Mouse (Mus musculus) limb, embryonic 13.5 days (tissue): ENCODE results near the gene Notum. TPM values are rescaled to one million over a fixed set of nuclear protein-coding genes. Genes with fewer than 3 reads are reported as not detected.
A peak's percentile ranks its signal among the peaks of the same experiment; 100 is the strongest.

Experiments used
- ATAC-seq: fragments of 200-750 bp; cut with Nextera tagmentation; 2 replicates; pipeline ENCODE4 v1.8.0; 2017; ENCODE audit warnings: low read depth, moderate number of reproducible peaks, moderate TSS enrichment; ENCODE audit not compliant: low FRiP score
- H3K27ac ChIP-seq: fragments of 300-500 bp; sonication (generic); 2 replicates; pipeline ENCODE4 v1.5.1; 2015; ENCODE audit warnings: inconsistent platforms, mild to moderate bottlenecking, moderate library complexity
- H3K27me3 ChIP-seq: fragments of 300-500 bp; sonication (generic); 2 replicates; pipeline ENCODE4 v1.6.1; 2015; ENCODE audit warnings: mild to moderate bottlenecking, inconsistent platforms
- H3K36me3 ChIP-seq: fragments of 300-500 bp; sonication (generic); 2 replicates; pipeline ENCODE4 v1.6.1; 2015; ENCODE audit warnings: inconsistent platforms, mild to moderate bottlenecking, moderate library complexity
- H3K4me1 ChIP-seq: fragments of 300-500 bp; sonication (generic); 2 replicates; pipeline ENCODE4 v1.6.1; 2015; ENCODE audit warnings: inconsistent platforms
- H3K4me2 ChIP-seq: fragments of 300-500 bp; sonication (generic); replicated peaks from 2 replicates; pipeline ENCODE4 v1.6.1; 2015; ENCODE audit warnings: inconsistent platforms, mild to moderate bottlenecking, moderate library complexity
- H3K4me3 ChIP-seq: fragments of 300-500 bp; sonication (generic); 2 replicates; pipeline ENCODE4 v1.5.1; 2015; ENCODE audit warnings: moderate library complexity, mild to moderate bottlenecking, inconsistent platforms
- H3K9ac ChIP-seq: fragments of 300-500 bp; sonication (generic); 2 replicates; pipeline ENCODE4 v1.6.1; 2015; ENCODE audit warnings: mild to moderate bottlenecking, inconsistent platforms
- H3K9me3 ChIP-seq: fragments of 300-500 bp; sonication (generic); 2 replicates; pipeline ENCODE4 v1.6.1; 2016; ENCODE audit warnings: inconsistent platforms
- WGBS: fragments of 180-500 bp; shearing (Covaris S2); methylation state at CpG from one replicate; pipeline ENCODE4 v1.1.7; 2015; 5-methylcytosine and 5-hydroxymethylcytosine counted together
- polyA plus RNA-seq: library from polyadenylated mRNA; unstranded; fragments of >200 nt; fragmentation: Nextera tagmentation; extraction: Ambion mirVana; gene quantifications from 2 replicates; pipeline ENCODE4 v1.2.1, GENCODE M21; 2015

Gene Notum
- polyA plus RNA-seq, 1 experiment from 2014 or later: 6.5 TPM

DNA sequence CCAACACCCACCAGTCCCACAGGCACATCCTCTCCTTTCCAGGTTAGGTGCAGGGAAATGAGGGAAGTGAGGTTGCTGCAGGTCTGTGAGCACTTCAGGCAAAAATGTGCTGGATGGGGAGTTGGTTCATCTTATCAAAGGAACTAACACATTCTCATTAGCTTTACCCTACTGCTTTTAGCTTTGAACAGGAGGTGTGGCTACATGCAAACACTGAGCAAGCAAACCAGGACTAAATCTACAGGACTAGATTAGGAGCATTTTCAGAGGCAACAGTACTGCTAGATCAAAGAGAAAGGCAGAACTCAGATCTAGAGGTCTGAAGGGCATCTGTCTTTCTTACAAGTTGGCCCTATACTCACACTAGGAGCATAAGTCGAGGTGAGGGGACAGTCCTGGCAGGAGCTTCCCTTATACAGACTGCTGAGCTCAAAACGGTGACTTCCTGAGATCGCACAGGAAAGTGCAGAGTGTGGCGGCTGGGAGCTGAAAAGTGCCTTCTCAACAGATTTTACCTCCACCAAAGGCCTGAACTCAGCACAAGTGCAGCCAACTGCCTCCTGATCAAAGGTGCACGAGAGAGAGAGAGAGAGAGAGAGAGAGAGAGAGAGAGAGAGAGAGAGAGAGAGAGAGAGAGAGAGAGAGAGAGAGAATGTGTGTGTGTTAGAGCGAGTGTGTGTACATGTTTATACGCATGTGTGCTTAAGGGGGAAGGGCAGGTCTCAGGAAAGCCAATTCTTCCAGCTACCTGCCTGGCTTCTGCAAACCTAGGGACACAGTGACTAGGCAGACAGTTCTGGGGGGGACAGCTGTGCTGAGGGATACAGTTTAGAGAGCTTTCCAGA is 29.9 kb downstream of the Notum start:
- Histone ChIP-seq H3K4me2 (peak overlapping the region; percentile 85), H3K9me3 (no peaks in the 10 kb centered on the region), H3K27me3 (no peaks in the 10 kb centered on the region), H3K4me3 (peak overlapping the region; percentile 96), H3K9ac (peak overlapping the region; percentile 94; the same call in 1 of the 2 replicates), H3K4me1 (peaks cover 33% of the 10 kb centered on the region), H3K27ac (peak overlapping the region; percentile 18; the same call in 1 of the 2 replicates), H3K36me3 (peaks cover 30% of the 10 kb centered on the region)
- WGBS: 39% methylated on average over 7 of the region's 7 CpGs
- no peak for ATAC-seq

DNA sequence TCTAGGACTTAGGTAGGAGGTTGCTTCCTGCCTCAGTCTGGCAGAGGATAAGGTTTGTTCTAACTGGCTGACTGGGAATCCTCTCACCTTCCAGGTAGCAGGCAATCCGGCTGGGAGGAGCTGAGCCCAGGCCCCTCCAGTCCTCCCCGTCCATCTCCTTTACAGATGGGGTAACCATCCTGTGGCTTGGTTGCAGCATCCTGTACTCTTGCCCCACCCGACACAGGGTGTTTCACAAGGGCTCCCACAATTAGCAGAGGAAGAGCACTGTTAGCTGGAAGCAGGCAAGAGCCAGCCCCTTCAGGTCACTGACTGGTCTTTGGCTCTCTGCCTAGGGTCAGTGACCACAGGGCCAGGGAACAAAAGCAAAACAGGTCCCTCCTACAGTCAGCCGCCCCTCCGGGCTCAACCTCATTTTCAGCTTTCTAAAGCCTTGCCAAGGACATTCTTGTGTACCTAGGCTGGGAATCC is 30.5 kb downstream of the Notum start:
- Histone ChIP-seq H3K36me3 (peaks cover 30% of the 10 kb centered on the region), H3K27ac (peak overlapping the region; percentile 18; the same call in 1 of the 2 replicates), H3K9me3 (no peaks in the 10 kb centered on the region), H3K9ac (peak overlapping the region; percentile 55), H3K4me1 (peaks cover 37% of the 10 kb centered on the region), H3K27me3 (no peaks in the 10 kb centered on the region), H3K4me3 (no peak overlapping the region), H3K4me2 (peak overlapping the region; percentile 25)
- ATAC-seq: no peak
- 71% methylated on average over 5 of the region's 5 CpGs for WGBS

DNA sequence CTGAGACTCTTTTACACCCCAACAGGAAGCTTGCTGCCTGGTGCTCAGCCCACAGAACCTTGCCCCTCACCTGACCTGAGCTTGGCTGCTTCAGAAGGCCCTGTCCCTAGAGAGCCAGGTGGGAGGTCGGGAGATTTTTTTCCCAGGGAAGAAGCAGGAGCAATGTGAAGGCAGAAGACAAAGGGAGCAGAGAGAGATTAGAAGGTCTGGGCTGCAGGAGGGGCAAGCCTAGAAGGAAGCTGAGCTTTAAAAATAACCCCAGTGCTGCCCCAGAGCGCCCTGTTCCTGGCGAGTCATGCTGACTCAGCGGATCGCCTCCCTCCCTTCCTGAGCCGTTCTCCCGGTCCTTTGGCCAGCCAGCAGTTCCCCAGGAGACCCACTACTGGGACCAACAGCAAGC is 31.1 kb downstream of the Notum start:
- Histone ChIP-seq H3K9me3 (no peaks in the 10 kb centered on the region), H3K36me3 (peaks cover 30% of the 10 kb centered on the region), H3K4me2 (peak overlapping the region; percentile 25), H3K27me3 (no peaks in the 10 kb centered on the region), H3K9ac (peak overlapping the region; percentile 55), H3K4me3 (no peak overlapping the region), H3K27ac (no peak overlapping the region), H3K4me1 (peaks cover 42% of the 10 kb centered on the region)
- WGBS: 53% methylated on average over 7 of the region's 7 CpGs
- no peak for ATAC-seq

DNA sequence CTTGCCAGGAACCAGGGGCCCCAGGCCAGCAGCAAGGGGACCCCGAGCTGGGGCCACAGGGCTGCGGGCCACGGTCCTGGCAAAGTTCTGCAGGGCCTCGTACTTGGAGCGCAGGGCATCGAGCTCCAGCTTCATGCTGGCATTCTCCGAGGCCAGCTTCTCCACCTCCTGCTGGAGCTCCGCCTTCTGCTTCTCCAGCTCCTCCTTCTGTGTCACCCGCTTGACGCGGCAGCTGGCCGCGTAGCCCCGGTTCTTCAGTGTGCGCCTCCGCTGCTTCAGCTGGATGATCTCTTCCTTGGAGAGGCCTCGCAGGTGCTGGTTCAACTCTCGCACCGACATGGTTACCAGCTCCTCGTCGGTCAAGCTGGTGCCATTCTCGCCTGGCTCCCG is 31.6 kb downstream of the Notum start:
- WGBS: 81% methylated on average over 23 of the region's 23 CpGs
- Histone ChIP-seq H3K4me3 (no peak overlapping the region), H3K27ac (no peak overlapping the region), H3K36me3 (peaks cover 30% of the 10 kb centered on the region), H3K4me2 (peak overlapping the region; percentile 11; the same call in 1 of the 2 replicates), H3K27me3 (no peaks in the 10 kb centered on the region), H3K9ac (0 out of 2 replicates have a peak overlapping the region, but pooled peaks have one; percentile 19), H3K9me3 (no peaks in the 10 kb centered on the region), H3K4me1 (peaks cover 43% of the 10 kb centered on the region)
- no peak for ATAC-seq

DNA sequence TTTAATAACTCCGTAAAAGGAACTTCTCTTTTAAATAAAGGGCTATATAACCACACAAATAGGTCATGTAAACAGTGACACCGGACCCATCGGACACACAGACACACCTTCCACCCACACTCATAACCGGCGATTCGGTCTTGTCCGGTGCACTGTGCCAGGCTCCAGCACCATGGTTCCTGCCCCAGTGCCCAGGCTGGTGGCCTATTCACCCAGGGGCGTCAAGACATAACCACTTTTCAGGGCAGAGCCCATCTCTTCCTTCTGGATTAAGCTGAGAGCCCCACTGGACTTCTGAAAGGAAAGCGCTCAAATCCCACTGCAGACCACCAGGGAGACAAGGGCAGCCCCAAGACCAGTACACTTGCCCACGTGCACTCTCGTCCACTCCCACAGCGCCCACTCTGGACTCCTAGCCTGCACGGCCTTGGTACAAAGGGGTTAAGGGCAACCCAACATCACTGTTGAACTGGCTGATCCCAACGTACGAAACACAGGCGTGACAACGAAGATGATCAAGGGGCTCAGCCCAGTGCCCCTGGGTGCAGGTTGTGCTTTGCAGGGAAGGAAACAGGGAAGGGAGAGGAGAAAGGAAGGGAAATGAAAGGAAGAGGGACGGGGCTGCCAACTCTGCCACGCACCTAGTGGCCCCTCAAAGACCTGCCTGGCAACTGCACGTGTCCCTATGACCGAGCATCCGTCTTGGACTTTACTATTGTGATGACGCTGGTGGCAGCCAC is 32.2 kb downstream of the Notum start:
- H3K9me3 ChIP-seq: no peaks in the 10 kb centered on the region
- peaks cover 30% of the 10 kb centered on the region for H3K36me3 ChIP-seq
- no peak for ATAC-seq
- H3K4me3 ChIP-seq: no peak overlapping the region
- H3K27me3 ChIP-seq: no peaks in the 10 kb centered on the region
- WGBS: 94% methylated on average over 23 of the region's 23 CpGs
- H3K9ac ChIP-seq: 0 out of 2 replicates have a peak overlapping the region, but pooled peaks have one; percentile 19
- H3K4me1 ChIP-seq: peaks cover 45% of the 10 kb centered on the region
- 0 out of 2 replicates have a peak overlapping the region, but pooled peaks have one; percentile 11 for H3K4me2 ChIP-seq
- H3K27ac ChIP-seq: no peak overlapping the region

DNA sequence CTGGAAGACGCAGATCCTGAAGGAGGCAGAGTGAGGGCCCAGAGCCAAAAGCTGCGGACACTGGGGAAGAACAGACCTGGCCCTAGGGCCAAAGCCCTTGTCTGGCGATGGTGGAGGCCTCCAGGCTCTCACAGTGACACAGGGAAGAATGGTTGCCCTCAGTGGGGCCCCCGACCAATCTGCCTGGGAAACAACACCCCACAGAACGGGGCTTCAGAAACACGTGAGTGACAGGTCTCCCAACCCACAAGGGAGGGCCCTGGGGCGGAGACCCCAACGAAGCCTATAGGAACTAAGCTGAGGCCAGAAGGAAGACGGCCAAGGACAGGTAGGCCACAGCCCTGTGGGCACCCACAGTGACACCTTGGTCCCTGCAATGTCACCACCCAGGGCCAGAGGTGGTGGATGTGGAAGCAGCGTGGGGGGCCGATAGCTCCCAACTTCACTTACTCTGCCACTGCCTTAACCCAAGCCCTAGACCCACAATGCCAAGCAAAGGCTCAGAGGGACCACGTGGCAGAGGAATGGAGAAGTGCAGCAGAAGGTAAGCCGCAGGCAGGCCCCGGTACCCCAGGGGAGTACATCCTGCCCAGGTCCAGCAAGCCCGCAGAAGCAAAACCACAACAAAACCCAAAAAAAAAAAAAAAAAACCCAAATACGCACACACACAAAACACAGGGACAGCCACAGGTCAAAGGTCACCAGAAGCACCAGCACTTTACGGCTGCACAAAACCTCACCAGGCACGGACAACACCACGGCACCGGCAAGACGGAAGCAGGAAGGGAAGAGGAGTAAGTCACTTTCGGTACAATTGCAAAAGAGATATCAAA is 33.3 kb downstream of the Notum start:
- Histone ChIP-seq H3K36me3 (peaks cover 35% of the 10 kb centered on the region), H3K9ac (no peak overlapping the region), H3K27ac (no peak overlapping the region), H3K9me3 (no peaks in the 10 kb centered on the region), H3K4me3 (no peak overlapping the region), H3K4me2 (no peak overlapping the region), H3K4me1 (peaks cover 46% of the 10 kb centered on the region), H3K27me3 (no peaks in the 10 kb centered on the region)
- no peak for ATAC-seq
- 80% methylated on average over 22 of the region's 22 CpGs for WGBS

DNA sequence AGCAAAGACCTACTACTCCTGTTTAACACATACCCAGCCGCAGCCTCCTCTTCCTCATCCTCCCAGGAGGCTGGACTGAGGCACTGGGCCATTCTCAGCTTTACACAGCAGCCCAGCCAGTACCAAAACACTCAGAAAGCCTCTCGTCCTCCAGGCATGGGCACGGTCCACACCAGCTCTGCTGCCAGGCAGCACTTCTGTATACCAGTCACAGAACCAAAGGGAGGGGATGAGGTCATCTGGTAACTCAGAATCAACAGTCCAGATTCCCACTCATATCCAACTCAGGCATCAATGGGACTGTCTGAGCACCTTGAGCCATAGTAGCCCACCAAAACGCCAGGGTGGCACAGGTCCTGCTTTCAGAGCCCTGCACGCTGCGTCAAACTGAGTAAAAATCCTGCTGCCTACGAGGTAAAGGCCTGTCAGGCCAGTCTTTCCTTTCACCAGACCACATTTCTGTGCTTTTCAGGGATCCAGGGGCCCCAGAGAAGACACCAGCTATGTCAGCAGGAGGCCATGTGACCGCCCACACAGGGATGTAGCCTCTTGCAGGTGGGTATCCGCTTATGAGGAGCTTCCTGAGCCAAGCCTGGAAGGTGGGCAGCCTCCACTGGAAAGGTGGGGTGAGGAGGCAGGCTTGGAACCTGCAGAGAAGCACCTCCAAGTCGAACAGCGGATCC is 34.0 kb downstream of the Notum start:
- no peak for ATAC-seq
- no peak overlapping the region for H3K27ac ChIP-seq
- H3K9ac ChIP-seq: no peak overlapping the region
- no peaks in the 10 kb centered on the region for H3K9me3 ChIP-seq
- no peak overlapping the region for H3K4me2 ChIP-seq
- 93% methylated on average over 11 of the region's 11 CpGs for WGBS
- H3K4me3 ChIP-seq: no peak overlapping the region
- H3K27me3 ChIP-seq: no peaks in the 10 kb centered on the region
- peaks cover 42% of the 10 kb centered on the region for H3K36me3 ChIP-seq
- peaks cover 40% of the 10 kb centered on the region for H3K4me1 ChIP-seq

DNA sequence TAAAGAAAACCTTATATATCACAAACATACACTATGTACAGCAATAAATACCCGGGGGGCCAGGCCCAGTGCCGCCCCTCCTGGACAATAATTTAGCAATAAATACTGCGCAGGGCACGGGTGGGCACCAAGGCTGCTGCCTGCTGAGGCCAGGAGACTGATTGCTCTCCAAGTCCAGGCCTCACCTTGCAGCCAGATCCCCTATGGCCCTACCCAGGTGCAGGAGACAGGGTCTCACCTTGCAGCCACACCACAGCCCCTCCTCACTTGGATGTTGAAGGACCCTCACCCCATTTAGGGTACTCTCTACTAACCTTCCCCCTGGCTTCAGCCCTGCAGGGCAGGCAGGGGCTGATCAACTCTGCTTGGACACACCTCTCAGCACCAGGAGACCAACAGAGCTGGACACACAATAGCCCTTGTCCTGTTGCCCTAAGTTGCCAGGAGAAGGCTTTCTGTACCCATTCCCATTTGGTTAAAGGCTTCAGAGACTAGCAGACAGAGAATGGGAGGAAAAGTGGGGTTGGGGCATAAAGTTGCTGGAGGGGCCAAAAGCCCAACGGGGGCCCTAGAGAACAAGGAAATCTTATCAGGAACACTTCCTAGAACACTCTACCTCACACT is 35.7 kb downstream of the Notum start, which contains the start of gene Sirt7:
Gene Sirt7 (minus strand): TSS at position 89 of the 624 bp plus-strand sequence.
- Histone ChIP-seq H3K9me3 (no peaks in the 10 kb centered on the region), H3K4me1 (peaks cover 24% of the 10 kb centered on the region), H3K27ac (peak within 1 kb of the TSS; percentile 61), H3K4me2 (peak within 1 kb of the TSS; percentile 100), H3K27me3 (no peaks in the 10 kb centered on the region), H3K4me3 (peak within 1 kb of the TSS; percentile 96), H3K36me3 (peaks cover 58% of the 10 kb centered on the region), H3K9ac (peak within 1 kb of the TSS; percentile 76)
- WGBS: 17% methylated on average over 5 of the region's 5 CpGs
- ATAC-seq: peak; percentile 25; the same call in 1 of the 2 replicates

DNA sequence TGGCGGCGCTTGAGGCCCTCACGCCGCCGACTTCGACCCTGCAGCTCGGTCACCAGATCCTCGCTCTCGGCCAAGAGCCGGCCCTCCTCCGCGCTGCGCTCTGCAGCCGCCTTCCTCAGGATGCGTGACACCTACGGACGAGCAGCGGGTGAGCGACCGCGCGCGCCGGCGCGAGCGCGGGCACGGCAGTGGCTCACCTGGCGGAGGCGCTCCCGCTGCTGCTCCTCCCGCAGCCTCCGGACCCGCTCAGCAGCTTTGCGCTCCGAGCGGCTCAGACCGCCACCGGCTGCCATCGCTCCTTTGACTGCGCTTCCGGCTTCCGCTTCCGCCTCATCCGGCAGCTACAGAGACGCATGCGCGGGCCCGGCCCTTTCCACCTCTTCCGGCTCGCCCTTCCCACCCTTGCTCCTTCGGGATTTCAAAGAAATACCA is 36.3 kb downstream of the Notum start:
- Histone ChIP-seq H3K4me2 (peak overlapping the region; percentile 100), H3K27me3 (no peaks in the 10 kb centered on the region), H3K4me1 (peaks cover 18% of the 10 kb centered on the region), H3K4me3 (peak overlapping the region; percentile 96), H3K27ac (peak overlapping the region; percentile 8; the same call in 1 of the 2 replicates), H3K9me3 (no peaks in the 10 kb centered on the region), H3K36me3 (peaks cover 62% of the 10 kb centered on the region), H3K9ac (peak overlapping the region; percentile 76)
- WGBS: under 1% methylated on average over 53 of the region's 53 CpGs
- ATAC-seq: peak; percentile 81

DNA sequence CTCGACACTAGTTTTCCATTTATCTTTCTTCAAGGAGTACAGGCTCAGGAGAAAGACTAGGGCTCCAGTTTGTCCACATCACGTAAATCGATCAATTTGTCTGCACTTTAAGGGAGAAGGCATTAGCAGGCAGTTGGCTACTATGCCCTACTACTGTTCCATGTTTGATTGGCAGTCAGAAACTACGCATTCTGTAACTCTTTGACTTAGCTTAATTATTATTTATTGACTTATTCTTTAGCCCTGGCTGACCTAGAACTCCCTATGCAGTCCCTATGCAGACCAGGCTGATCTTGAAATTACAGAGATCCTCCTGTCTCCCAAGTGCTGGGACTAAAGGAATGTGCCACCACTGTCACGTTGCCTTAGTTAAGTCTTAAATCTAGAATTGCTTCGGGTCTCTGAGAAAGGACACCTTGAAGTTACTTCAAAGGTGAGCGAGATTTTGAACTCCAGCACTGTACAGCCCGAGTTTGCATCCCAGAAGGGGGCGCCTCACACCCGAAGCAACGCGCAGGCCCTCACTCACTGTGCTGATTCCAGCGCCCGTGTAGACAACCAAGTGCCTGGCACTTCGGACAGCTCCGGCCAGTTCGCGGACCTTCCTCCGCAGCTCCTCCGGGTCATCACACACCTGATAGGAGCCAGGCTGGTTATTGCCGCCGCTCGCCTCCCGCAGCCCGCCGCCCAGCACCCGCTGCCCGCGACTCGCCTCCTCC is 36.9 kb downstream of the Notum start:
- H3K9me3 ChIP-seq: no peaks in the 10 kb centered on the region
- peaks cover 17% of the 10 kb centered on the region for H3K4me1 ChIP-seq
- peak overlapping the region; percentile 96 for H3K4me3 ChIP-seq
- peak overlapping the region; percentile 76 for H3K9ac ChIP-seq
- H3K27ac ChIP-seq: peak overlapping the region; percentile 8; the same call in 1 of the 2 replicates
- ATAC-seq: peak; percentile 55; the same call in 1 of the 2 replicates
- peaks cover 60% of the 10 kb centered on the region for H3K36me3 ChIP-seq
- WGBS: 13% methylated on average over 30 of the region's 30 CpGs
- H3K27me3 ChIP-seq: no peaks in the 10 kb centered on the region
- H3K4me2 ChIP-seq: peak overlapping the region; percentile 100
